Mouse (Mus musculus): Measurements from ENCODE around the gene Olfr450. TPM values are rescaled to one million over a fixed set of nuclear protein-coding genes. Genes with fewer than 3 reads are reported as not detected.

Gene Olfr450
- total RNA-seq (2022): not detected

GRCm38 (mm10) chr6:42811639-42812038 is at the start of gene Olfr450:
Gene Olfr450 (plus strand): TSS chr6:42811939.
- no peak for DNase-seq

GRCm38 (mm10) chr6:42777066-42777465 is 34.7 kb upstream of the Olfr450 start:
- DNase-seq: no peak

GRCm38 (mm10) chr6:42784793-42785192 is 26.9 kb upstream of the Olfr450 start, which contains the start of gene Olfr452:
Gene Olfr452 (plus strand): TSS chr6:42785093.
- no peak for DNase-seq

- no peak for DNase-seq
Observed at GRCm38 (mm10) chr6:42790247-42790948, 21.3 kb upstream of the Olfr450 start.

- DNase-seq: no peak
Observed at GRCm38 (mm10) chr6:42790949-42791556, 20.7 kb upstream of the Olfr450 start.

- DNase-seq: no peak
Observed at GRCm38 (mm10) chr6:42794982-42795381, 16.8 kb upstream of the Olfr450 start.

- no peak for DNase-seq
Observed at GRCm38 (mm10) chr6:42834084-42834483, 22.3 kb downstream of the Olfr450 start, which contains the start of gene Olfr449. Gene Olfr449 (plus strand): TSS chr6:42834384.

- DNase-seq: no peak
Observed at GRCm38 (mm10) chr6:42860222-42860819, 48.6 kb downstream of the Olfr450 start.

Other genes with a start within 250 kb of the Olfr450 start
- gene Tcaf3, start 214.2 kb upstream of the Olfr450 start, total RNA-seq (2022): not detected
- 10 to 100 TPM; 11.9 to 15.5 (median 14.8) TPM for gene Tcaf2, start 166.7 kb upstream of the Olfr450 start, total RNA-seq (2022)
- gene Tcaf1, start 101.9 kb upstream of the Olfr450 start, total RNA-seq (2022): 100 to 1,000 TPM; 108 to 146 (median 117) TPM
- not detected for gene Olfr453, start 72.6 kb upstream of the Olfr450 start, total RNA-seq (2022)
- not detected for gene Olfr38, start 55.5 kb upstream of the Olfr450 start, total RNA-seq (2022)
- not detected for gene Olfr452, start 26.8 kb upstream of the Olfr450 start, total RNA-seq (2022)
- not detected for gene Olfr449, start 22.4 kb downstream of the Olfr450 start, total RNA-seq (2022)
- not detected for gene Olfr448, start 78.5 kb downstream of the Olfr450 start, total RNA-seq (2022)
- gene Olfr447, start 96.9 kb downstream of the Olfr450 start, total RNA-seq (2022): not detected
- gene Olfr446, start 109.4 kb downstream of the Olfr450 start, total RNA-seq (2022): not detected
- gene Olfr444, start 137.1 kb downstream of the Olfr450 start, total RNA-seq (2022): not detected

Data from adrenal gland, adult 8-10 months (tissue).